Mouse (Mus musculus) ES-Bruce4 (cell line): Measurements from ENCODE around the gene Gapdh.
A peak's percentile ranks its signal among the peaks of the same experiment; 100 is the strongest.

Experiments used
- CTCF ChIP-seq: IDR thresholded peaks from one replicate; pipeline ENCODE4 v1.8.1; 2011; ENCODE audit warnings: low read depth, low read length
- POLR2A ChIP-seq: IDR thresholded peaks from one replicate; pipeline ENCODE4 v1.8.1; 2011; ENCODE audit warnings: low read length; ENCODE audit not compliant: insufficient read depth

DNA sequence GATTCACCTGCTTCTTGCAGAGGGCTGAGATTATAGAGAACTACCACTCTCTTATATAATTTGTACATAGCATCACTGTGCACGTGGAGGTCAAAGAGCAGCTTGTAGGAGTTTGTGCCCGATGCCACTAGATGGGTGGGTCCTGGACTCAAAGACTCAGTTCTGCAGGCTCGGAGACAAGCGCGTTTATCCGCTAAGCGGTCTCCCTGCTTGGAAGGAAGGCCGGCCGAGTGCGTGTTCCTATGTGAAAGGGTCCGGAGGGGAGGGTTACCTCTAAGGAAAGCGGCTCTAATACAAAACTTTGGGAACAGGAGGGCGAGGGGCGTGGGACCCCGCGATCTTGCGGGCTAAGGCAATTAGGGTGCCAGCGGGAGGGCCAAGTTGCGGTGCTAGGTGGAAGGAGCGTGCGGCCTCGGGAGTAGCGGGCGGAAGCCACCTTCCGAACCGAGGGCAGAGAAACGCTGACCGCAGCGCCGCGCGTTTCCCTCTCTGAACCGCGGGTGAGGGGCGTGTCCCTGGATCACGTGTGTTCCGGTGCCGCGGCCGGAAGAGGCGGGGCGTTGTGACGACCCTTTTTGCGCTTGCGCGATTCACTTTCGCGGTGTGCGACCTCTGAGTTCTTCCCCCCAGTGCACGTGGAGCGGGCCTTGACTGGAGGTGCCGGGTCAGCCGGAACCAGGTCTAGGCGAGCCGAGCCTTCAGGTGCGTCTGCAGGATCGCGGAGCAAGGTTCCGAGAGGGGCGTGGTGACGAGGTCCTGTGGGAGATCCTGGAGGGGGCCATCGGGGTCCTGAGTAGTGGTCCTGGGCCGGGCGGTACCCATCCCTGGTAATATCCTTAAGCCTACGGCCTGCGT is 34.7 kb downstream of the Gapdh start, which contains the start of gene Nop2:
- no peak for TF ChIP-seq CTCF
- peak; percentile 99 for TF ChIP-seq POLR2A
